Mouse (Mus musculus) bone marrow, adult 2 months (tissue): ENCODE results near the gene B4galt5.

Source experiments
- CTCF ChIP-seq: fragments of 200-500 bp; IDR thresholded peaks from 2 replicates; pipeline ENCODE4 v1.5.1; 2011; ENCODE audit warnings: low read length, control low read depth; ENCODE audit not compliant: control insufficient read depth, insufficient read depth
- POLR2A ChIP-seq: fragments of 200-500 bp; IDR thresholded peaks from 2 replicates; pipeline ENCODE4 v1.6.1; 2011; ENCODE audit warnings: low read depth, mild to moderate bottlenecking, control low read depth, low read length, borderline replicate concordance; ENCODE audit not compliant: control insufficient read depth

GRCm38 (mm10) chr2:167252057-167252687 is 96.8 kb downstream of the B4galt5 start:
- TF ChIP-seq CTCF (no peak), POLR2A (no peak)
